Mouse (Mus musculus) heart, adult 2 months (tissue): Measurements from ENCODE around the gene Grin1. TPM values are rescaled to one million over a fixed set of nuclear protein-coding genes. Genes with fewer than 3 reads are reported as not detected.

Experiments
- DNase-seq, 2 experiments: peaks; one replicate each; pipeline ENCODE4 v3.0.0; 2021
- H3K27ac ChIP-seq: fragments of 200-600 bp; 2 replicates; pipeline ENCODE4 v1.8.1; 2022
- H3K27me3 ChIP-seq: fragments of 200-500 bp; 2 replicates; pipeline ENCODE4 v1.6.1; 2012; ENCODE audit warnings: mild to moderate bottlenecking, low read length, inconsistent platforms, mixed read lengths; ENCODE audit not compliant: control insufficient read depth, insufficient read depth
- H3K36me3 ChIP-seq: fragments of 200-500 bp; 2 replicates; pipeline ENCODE4 v1.6.1; 2012; ENCODE audit warnings: low read length, inconsistent platforms; ENCODE audit not compliant: control insufficient read depth, insufficient read depth
- H3K4me1 ChIP-seq: fragments of 200-500 bp; 2 replicates; pipeline ENCODE4 v1.6.1; 2011; ENCODE audit warnings: low read length; ENCODE audit not compliant: control insufficient read depth, insufficient read depth
- H3K4me3 ChIP-seq: fragments of 200-600 bp; 2 replicates; pipeline ENCODE4 v1.8.1; 2022
- H3K79me2 ChIP-seq: fragments of 200-500 bp; replicated peaks from 2 replicates; pipeline ENCODE4 v1.6.1; 2012; ENCODE audit warnings: mild to moderate bottlenecking, inconsistent platforms, low read length, moderate library complexity, mixed read lengths; ENCODE audit not compliant: control insufficient read depth, insufficient read depth
- H3K9ac ChIP-seq: fragments of 200-500 bp; 2 replicates; pipeline ENCODE4 v1.6.1; 2012; ENCODE audit warnings: low read depth, mild to moderate bottlenecking, control low read depth, inconsistent platforms, low read length, mixed read lengths
- CTCF ChIP-seq: fragments of 200-600 bp; IDR thresholded peaks from 2 replicates; pipeline ENCODE4 v1.8.1; 2022; ENCODE audit warnings: antibody characterized with exemption, mild to moderate bottlenecking, moderate library complexity
- EP300 ChIP-seq: fragments of 200-500 bp; IDR thresholded peaks from 2 replicates; pipeline ENCODE4 v1.6.1; 2011; ENCODE audit warnings: low read depth, low read length, control low read depth; ENCODE audit not compliant: insufficient read depth
- POLR2A ChIP-seq: fragments of 200-500 bp; IDR thresholded peaks from 2 replicates; pipeline ENCODE4 v1.6.1; 2011; ENCODE audit warnings: mild to moderate bottlenecking, low read depth, low read length, control low read depth; ENCODE audit not compliant: insufficient read depth
- WGBS: fragments of 180-500 bp; shearing (Covaris S2); methylation state at CpG from one replicate; pipeline ENCODE4 v1.1.7; 2018; 5-methylcytosine and 5-hydroxymethylcytosine counted together
- intact Hi-C: fragments of 180-260 bp; cut with DNase I; formaldehyde crosslinking; loops from one replicate; pipeline ENCODE4 v1.15.1; 2025
- polyA plus RNA-seq: library from polyadenylated mRNA; depleted of rRNA; stranded (reverse); fragments of >200 nt; gene quantifications from 2 replicates; pipeline ENCODE4 v1.2.3, GENCODE M21; 2012
- total RNA-seq, 2 experiments: library from RNA; stranded (reverse); gene quantifications; 2 replicates each; pipeline ENCODE4 v1.2.3; 2021

The Grin1 gene
- total and polyA plus RNA-seq, 3 experiments: 0.41 TPM; not detected in 2

DNA sequence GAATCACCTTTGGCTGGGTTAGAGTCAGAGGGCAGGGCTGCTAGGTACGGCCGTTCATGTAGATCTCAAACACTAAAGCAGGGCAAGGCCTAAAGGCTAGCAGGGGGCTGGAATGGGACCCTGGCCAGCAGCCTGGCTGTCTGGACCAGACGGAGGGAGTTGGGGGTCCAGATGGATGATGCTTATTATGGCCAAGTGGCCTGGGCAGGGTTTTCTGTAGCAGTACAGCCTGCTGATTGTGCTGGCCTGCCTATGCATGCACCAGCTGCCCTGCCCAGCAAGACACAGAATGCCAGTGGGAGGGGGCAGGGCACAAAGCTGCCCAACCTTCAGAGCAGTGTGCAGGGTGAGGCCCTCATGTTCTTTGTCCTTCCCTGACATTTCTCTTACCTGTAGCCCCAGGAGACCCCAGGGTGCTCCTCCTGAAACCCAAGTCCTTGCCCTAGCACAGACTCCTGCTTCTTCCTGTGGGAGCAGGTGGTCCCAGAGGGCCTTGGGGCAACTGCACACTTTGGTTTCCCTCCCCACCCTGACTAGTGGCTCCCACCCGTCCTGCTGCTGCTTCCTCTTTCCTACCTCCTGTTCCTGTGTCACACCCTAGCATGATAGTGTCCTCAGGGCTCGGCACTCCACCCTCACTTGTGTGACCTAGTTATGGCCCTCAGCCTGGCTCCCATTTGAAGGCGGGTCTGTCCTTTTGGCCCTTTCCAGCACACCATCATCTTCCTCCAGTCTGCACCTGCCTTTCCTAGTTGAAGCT lies 52.9 kb downstream of the Grin1 start:
- TF ChIP-seq CTCF: no peak
- TF ChIP-seq POLR2A: no peak
- peak; percentile 74 for TF ChIP-seq EP300
- no peaks in the 10 kb centered on the region for H3K79me2 ChIP-seq
- peaks cover 20% of the 10 kb centered on the region for H3K4me1 ChIP-seq
- peak overlapping the region; percentile 22; the same call in 1 of the 2 replicates for H3K4me3 ChIP-seq
- no peaks in the 10 kb centered on the region for H3K36me3 ChIP-seq
- intact Hi-C loops: loop anchor here (2.0 kb wide), 1 partner anchor 71 kb away; no protein-coding TSS in a partner anchor
- peak; percentile 61 to 66 for DNase-seq
- no peak overlapping the region for H3K9ac ChIP-seq
- no peaks in the 10 kb centered on the region for H3K27me3 ChIP-seq
- peak overlapping the region; percentile 67 for H3K27ac ChIP-seq
- 43% methylated on average over 6 of the region's 6 CpGs for WGBS

DNA sequence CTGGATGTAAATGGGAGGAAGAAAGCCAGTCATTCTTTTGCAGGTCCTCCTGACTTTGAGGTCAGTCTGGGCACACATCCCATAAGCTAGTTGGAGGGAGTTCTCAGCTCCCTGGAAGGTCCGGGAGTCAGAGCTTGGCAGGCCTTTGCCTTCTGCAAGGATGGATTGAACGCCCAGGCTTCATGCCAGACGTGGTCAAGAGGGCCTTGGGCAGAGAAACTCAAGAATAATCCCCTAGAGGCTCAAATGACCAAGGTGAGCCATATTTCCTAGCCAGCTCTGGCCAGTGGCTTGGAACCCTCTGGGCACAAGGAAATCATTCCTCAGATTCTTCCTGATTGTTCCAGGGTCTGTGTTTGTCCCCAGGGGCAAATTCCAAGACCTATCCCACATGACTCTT lies 54.1 kb downstream of the Grin1 start:
- no peak for DNase-seq
- TF ChIP-seq EP300: no peak
- no peak for TF ChIP-seq POLR2A
- TF ChIP-seq CTCF: no peak
- no peaks in the 10 kb centered on the region for H3K79me2 ChIP-seq
- H3K4me1 ChIP-seq: peaks cover 20% of the 10 kb centered on the region
- H3K4me3 ChIP-seq: no peak overlapping the region
- H3K27me3 ChIP-seq: no peaks in the 10 kb centered on the region
- no peaks in the 10 kb centered on the region for H3K36me3 ChIP-seq
- 59% methylated on average over 3 of the region's 3 CpGs for whole genome bisulfite sequencing
- intact Hi-C loops: no loop called here
- peak overlapping the region; percentile 67 for H3K27ac ChIP-seq
- no peak overlapping the region for H3K9ac ChIP-seq

DNA sequence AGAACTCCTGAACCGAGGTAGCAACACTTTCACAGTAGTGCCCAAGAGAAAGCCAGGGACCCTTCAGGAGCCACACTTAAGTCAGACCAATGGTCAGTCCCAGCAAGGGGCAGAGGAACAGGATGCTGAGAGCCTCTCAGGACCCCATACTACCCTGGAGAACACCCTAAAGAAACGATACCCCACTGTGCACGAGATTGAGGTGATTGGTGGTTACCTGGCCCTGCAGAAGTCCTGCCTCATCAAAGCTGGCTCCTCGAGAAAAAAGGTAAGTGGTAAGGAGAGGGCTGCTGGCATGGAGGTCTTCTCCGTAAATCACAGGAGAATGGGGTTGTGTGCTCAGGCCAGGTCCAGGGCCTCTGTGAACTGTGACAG lies 54.7 kb downstream of the Grin1 start:
- 80% methylated on average over 5 of the region's 5 CpGs for WGBS
- intact Hi-C loops: no loop called here
- no peaks in the 10 kb centered on the region for H3K36me3 ChIP-seq
- no peak overlapping the region; the same call in 1 of the 2 replicates for H3K27ac ChIP-seq
- no peak overlapping the region for H3K4me3 ChIP-seq
- peaks cover 20% of the 10 kb centered on the region for H3K4me1 ChIP-seq
- no peaks in the 10 kb centered on the region for H3K27me3 ChIP-seq
- DNase-seq: no peak
- no peak overlapping the region for H3K9ac ChIP-seq
- TF ChIP-seq CTCF (no peak), EP300 (no peak), POLR2A (no peak)
- H3K79me2 ChIP-seq: no peaks in the 10 kb centered on the region

DNA sequence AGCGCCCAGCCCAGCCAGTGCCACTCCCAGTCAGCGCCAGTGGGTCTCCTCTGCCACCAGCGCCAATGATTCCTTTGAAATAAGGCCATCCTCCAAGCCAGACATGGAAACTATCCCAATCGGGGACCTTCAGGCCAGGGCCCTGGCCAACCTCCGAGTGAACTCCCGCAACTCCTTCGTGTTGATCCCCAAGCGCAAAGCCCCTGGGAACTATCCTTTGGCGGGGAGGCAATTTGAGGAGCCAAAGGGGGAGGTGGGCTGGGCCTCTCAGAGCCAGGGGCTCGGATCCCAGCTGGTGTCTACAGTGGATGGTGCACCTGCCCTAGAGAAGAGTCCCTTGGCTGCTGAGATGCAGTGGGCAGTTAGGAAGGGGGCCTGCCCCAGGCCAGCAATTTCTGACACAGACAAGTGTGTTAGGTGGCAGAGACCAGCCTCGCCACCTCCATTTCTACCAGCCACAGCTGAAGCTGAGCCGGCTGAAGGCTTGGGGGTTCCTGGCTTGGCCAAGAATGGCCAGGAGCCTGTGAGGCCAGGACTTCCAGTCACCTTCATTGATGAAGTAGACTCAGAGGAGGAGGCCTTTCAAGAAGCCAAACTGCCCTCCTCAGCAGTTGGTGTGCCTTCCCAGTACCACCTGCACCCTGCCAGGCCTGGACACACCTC lies 55.2 kb downstream of the Grin1 start:
- Histone ChIP-seq H3K36me3 (no peaks in the 10 kb centered on the region), H3K4me3 (peak overlapping the region; percentile 96), H3K79me2 (no peaks in the 10 kb centered on the region), H3K9ac (peak overlapping the region; percentile 79), H3K4me1 (peaks cover 20% of the 10 kb centered on the region), H3K27me3 (no peaks in the 10 kb centered on the region), H3K27ac (peak overlapping the region; percentile 63; the same call in 1 of the 2 replicates)
- WGBS: 43% methylated on average over 12 of the region's 12 CpGs
- TF ChIP-seq POLR2A: no peak
- no peak for TF ChIP-seq CTCF
- no peak for TF ChIP-seq EP300
- intact Hi-C loops: no loop called here
- DNase-seq: no peak

DNA sequence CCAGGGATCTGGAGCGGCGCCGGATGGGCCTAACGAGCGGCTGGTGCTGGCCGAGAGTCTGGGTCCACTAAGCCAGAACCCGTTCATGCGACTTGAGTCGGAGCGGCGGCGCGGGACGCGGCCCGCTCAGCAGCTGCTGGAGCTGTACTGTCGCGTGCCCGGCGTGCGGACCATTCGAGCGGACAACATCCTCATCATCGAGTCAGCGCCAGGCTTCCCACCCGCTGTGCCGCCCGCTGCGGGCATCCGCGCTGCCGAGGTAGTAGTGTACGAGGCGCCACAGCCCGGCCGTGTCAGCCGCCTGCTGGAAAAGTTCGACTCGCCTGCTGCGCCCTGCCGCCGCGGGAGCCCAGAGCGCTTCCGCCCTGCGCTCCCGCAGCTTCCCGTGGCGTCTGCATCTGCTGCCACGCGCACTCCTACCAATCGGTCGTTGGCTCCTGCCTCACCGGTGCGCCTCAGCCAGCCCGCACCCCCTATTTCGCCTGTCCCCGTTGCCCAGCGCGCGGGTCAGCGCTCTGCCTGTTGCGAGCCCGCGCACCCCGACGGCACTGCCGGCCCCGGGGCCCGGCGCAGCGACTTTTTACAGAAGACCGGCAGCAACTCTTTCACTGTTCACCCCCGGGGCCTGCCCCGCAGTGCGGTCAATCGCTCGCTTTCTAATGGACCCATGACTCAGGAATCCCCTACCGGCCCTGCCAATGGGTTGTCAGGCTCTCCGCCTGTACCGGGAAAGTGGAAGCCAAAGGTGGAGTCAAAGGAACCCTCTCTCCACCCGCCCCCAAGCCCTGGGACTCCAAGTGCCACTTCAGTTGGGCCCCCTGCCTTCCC lies 56.0 kb downstream of the Grin1 start:
- TF ChIP-seq POLR2A: no peak
- 0 out of 2 replicates have a peak, but pooled peaks have one; percentile 4 for TF ChIP-seq CTCF
- no peak for TF ChIP-seq EP300
- H3K27ac ChIP-seq: peak overlapping the region; percentile 63
- under 1% methylated on average over 82 of the region's 82 CpGs for WGBS
- H3K36me3 ChIP-seq: no peaks in the 10 kb centered on the region
- H3K27me3 ChIP-seq: no peaks in the 10 kb centered on the region
- peaks cover 20% of the 10 kb centered on the region for H3K4me1 ChIP-seq
- H3K9ac ChIP-seq: peak overlapping the region; percentile 79
- intact Hi-C loops: no loop called here
- DNase-seq: peak in 1 of 2 experiments; percentile 54
- H3K4me3 ChIP-seq: peak overlapping the region; percentile 96
- H3K79me2 ChIP-seq: no peaks in the 10 kb centered on the region
